Mouse (Mus musculus) spleen, adult 2 months (tissue): Measurements from ENCODE around the gene Arrdc4. TPM values are rescaled to one million over a fixed set of nuclear protein-coding genes. Genes with fewer than 3 reads are reported as not detected.

ENCODE experiments used
- DNase-seq, 2 experiments: peaks; one replicate each; pipeline versions ENCODE4 v3.0.0 to v3.0.0-alpha.2; 2012 to 2021; ENCODE audit warnings: low spot score in 2 of 2, low read depth in 1 of 2
- H3K27ac ChIP-seq: fragments of 200-500 bp; 2 replicates; pipeline ENCODE4 v1.5.1; 2012; ENCODE audit warnings: low read length, inconsistent platforms; ENCODE audit not compliant: insufficient read depth
- H3K27me3 ChIP-seq: fragments of 200-500 bp; 2 replicates; pipeline ENCODE4 v1.6.1; 2012; ENCODE audit warnings: mild to moderate bottlenecking, moderate library complexity, low read length, inconsistent platforms; ENCODE audit not compliant: control insufficient read depth, insufficient read depth
- H3K36me3 ChIP-seq: fragments of 200-500 bp; 2 replicates; pipeline ENCODE4 v1.6.1; 2012; ENCODE audit warnings: mild to moderate bottlenecking, low read length, inconsistent platforms; ENCODE audit not compliant: control insufficient read depth, insufficient read depth
- H3K4me1 ChIP-seq: fragments of 200-500 bp; 2 replicates; pipeline ENCODE4 v1.6.1; 2011; ENCODE audit warnings: inconsistent platforms; ENCODE audit not compliant: control insufficient read depth, insufficient read depth, insufficient read length
- H3K4me3 ChIP-seq: fragments of 200-500 bp; 2 replicates; pipeline ENCODE4 v1.5.1; 2011; ENCODE audit warnings: mild to moderate bottlenecking, inconsistent platforms; ENCODE audit not compliant: insufficient read depth, insufficient read length; ENCODE audit errors: extremely low read depth
- CTCF ChIP-seq: fragments of 200-500 bp; IDR thresholded peaks from 2 replicates; pipeline ENCODE4 v1.5.1; 2011; ENCODE audit warnings: mild to moderate bottlenecking, inconsistent platforms; ENCODE audit not compliant: insufficient read depth, insufficient read length, insufficient replicate concordance; ENCODE audit errors: extremely low read depth
- POLR2A ChIP-seq: fragments of 200-500 bp; IDR thresholded peaks from 2 replicates; pipeline ENCODE4 v1.6.1; 2011; ENCODE audit warnings: low read depth, low read length, inconsistent platforms
- WGBS: fragments of 180-500 bp; shearing (Covaris S2); methylation state at CpG from one replicate; pipeline ENCODE4 v1.1.7; 2018; 5-methylcytosine and 5-hydroxymethylcytosine counted together
- polyA plus RNA-seq: library from polyadenylated mRNA; depleted of rRNA; stranded (reverse); fragments of >200 nt; gene quantifications from 2 replicates; pipeline ENCODE4 v1.2.3, GENCODE M21; 2012

Arrdc4 gene
- polyA plus RNA-seq, 1 experiment = 4.3 TPM

GRCm38 (mm10) chr7:68738676-68739399 lies 10.2 kb downstream of the Arrdc4 start:
- no peak for DNase-seq
- WGBS = 60% methylated on average over 11 of the region's 11 CpGs
- Histone ChIP-seq H3K4me3 (no peak overlapping the region), H3K27ac (no peak overlapping the region), H3K27me3 (no peaks in the 10 kb centered on the region), H3K36me3 (0 out of 2 replicates have a peak, but pooled peaks cover 1% of the 10 kb centered on the region), H3K4me1 (no peaks in the 10 kb centered on the region)
- TF ChIP-seq CTCF (no peak), POLR2A (no peak)

- H3K4me3 ChIP-seq = no peak overlapping the region
- H3K27me3 ChIP-seq = no peaks in the 10 kb centered on the region
- WGBS = 93% methylated on average over 5 of the region's 5 CpGs
- no peaks in the 10 kb centered on the region for H3K4me1 ChIP-seq
- TF ChIP-seq CTCF = no peak
- TF ChIP-seq POLR2A = no peak
- DNase-seq = no peak
- H3K27ac ChIP-seq = no peak overlapping the region
- H3K36me3 ChIP-seq = no peaks in the 10 kb centered on the region
Observed at GRCm38 (mm10) chr7:68726380-68726779, 22.7 kb downstream of the Arrdc4 start.

- Histone ChIP-seq H3K4me3 (no peak overlapping the region), H3K27me3 (no peaks in the 10 kb centered on the region), H3K27ac (no peak overlapping the region), H3K4me1 (no peaks in the 10 kb centered on the region), H3K36me3 (no peaks in the 10 kb centered on the region)
- WGBS = 92% methylated on average over 7 of the region's 7 CpGs
- no peak for DNase-seq
- no peak for TF ChIP-seq POLR2A
- TF ChIP-seq CTCF = no peak
Observed at GRCm38 (mm10) chr7:68724711-68725110, 24.3 kb downstream of the Arrdc4 start.

GRCm38 (mm10) chr7:68721520-68721919 lies 27.5 kb downstream of the Arrdc4 start:
- 92% methylated on average over 4 of the region's 4 CpGs for WGBS
- Histone ChIP-seq H3K27me3 (no peaks in the 10 kb centered on the region), H3K36me3 (no peaks in the 10 kb centered on the region), H3K27ac (no peak overlapping the region), H3K4me1 (no peaks in the 10 kb centered on the region), H3K4me3 (no peak overlapping the region)
- no peak for TF ChIP-seq CTCF
- no peak for TF ChIP-seq POLR2A
- no peak for DNase-seq

GRCm38 (mm10) chr7:68717988-68718387 lies 31.1 kb downstream of the Arrdc4 start:
- H3K4me3 ChIP-seq = no peak overlapping the region
- no peak overlapping the region for H3K27ac ChIP-seq
- H3K36me3 ChIP-seq = no peaks in the 10 kb centered on the region
- no peak for TF ChIP-seq POLR2A
- no peak for TF ChIP-seq CTCF
- DNase-seq = no peak
- no peaks in the 10 kb centered on the region for H3K27me3 ChIP-seq
- H3K4me1 ChIP-seq = no peaks in the 10 kb centered on the region

- Histone ChIP-seq H3K4me1 (no peaks in the 10 kb centered on the region), H3K27me3 (no peaks in the 10 kb centered on the region), H3K36me3 (no peaks in the 10 kb centered on the region), H3K4me3 (no peak overlapping the region), H3K27ac (no peak overlapping the region)
- 37% methylated on average over 10 of the region's 10 CpGs for WGBS
- DNase-seq = no peak
- TF ChIP-seq CTCF (no peak), POLR2A (no peak)
Observed at GRCm38 (mm10) chr7:68717498-68717897, 31.5 kb downstream of the Arrdc4 start.

GRCm38 (mm10) chr7:68716926-68717325 lies 32.1 kb downstream of the Arrdc4 start:
- Histone ChIP-seq H3K27me3 (no peaks in the 10 kb centered on the region), H3K27ac (no peak overlapping the region), H3K36me3 (no peaks in the 10 kb centered on the region), H3K4me1 (no peaks in the 10 kb centered on the region), H3K4me3 (no peak overlapping the region)
- no peak for TF ChIP-seq CTCF
- TF ChIP-seq POLR2A = no peak
- 67% methylated on average over 8 of the region's 8 CpGs for WGBS
- no peak for DNase-seq
